Mouse (Mus musculus) urinary bladder, postnatal 14 days (tissue): Measurements from ENCODE around the gene Rab7b.

Source experiments
- DNase-seq: peaks from one replicate; pipeline ENCODE4 v3.0.0; 2021; ENCODE audit warnings: low spot score

The Rab7b gene

DNA sequence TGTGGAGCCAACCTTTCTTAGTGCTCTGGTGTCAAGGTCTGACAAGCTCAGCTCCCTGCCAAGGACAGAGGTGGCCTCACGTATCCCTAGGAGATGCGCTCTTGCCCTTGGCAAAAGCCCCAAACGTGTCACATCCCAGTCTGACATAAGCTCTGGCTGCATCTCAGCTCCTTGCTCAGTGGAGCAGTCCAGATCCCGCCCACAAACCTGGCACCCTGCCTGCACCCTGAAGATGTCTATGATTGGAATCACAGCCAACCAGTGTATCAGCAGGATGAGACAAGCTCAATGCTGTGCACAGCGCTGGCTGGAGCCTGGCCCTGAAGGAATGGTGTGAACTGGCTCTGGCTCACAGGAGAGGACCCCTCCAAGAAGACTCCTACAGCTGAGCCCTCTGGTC, 48.8 kb downstream of the Rab7b start:
- peak; percentile 88 for DNase-seq

GRCm38 (mm10) chr1:131738760-131739159, 50.3 kb downstream of the Rab7b start:
- no peak for DNase-seq

GRCm38 (mm10) chr1:131739481-131740160, 51.1 kb downstream of the Rab7b start:
- DNase-seq, result no peak

- no peak for DNase-seq
These were observed 55.5 kb downstream of the Rab7b start, which contains the start of gene Slc26a9 for GRCm38 (mm10) chr1:131743868-131744464. Gene Slc26a9, plus strand, starts transcription at chr1:131744022.

- no peak for DNase-seq
These were observed 56.9 kb downstream of the Rab7b start for GRCm38 (mm10) chr1:131745391-131745790.

DNA sequence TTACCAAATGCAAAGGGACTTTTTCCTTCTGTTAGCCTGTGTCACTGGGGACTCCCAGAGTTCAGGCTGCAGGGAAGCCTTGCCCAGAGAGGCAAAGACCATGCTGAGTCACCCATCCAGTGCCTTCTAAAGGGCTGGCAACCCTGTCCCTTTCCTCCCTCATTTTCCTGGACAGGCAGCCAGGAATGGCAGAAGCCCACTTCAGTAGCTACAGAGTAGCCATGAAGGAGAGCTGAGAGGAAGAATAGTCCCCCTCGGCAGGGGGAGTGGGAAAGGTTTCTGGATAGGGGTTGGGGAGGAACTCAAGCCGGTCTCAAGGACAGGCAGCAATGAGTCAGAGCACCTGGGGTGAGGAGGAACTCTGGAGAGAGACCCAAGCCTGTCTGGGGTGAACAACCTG, 59.3 kb downstream of the Rab7b start:
- no peak for DNase-seq

- DNase-seq, result no peak
These were observed 60.1 kb downstream of the Rab7b start for GRCm38 (mm10) chr1:131748636-131749035.

DNA sequence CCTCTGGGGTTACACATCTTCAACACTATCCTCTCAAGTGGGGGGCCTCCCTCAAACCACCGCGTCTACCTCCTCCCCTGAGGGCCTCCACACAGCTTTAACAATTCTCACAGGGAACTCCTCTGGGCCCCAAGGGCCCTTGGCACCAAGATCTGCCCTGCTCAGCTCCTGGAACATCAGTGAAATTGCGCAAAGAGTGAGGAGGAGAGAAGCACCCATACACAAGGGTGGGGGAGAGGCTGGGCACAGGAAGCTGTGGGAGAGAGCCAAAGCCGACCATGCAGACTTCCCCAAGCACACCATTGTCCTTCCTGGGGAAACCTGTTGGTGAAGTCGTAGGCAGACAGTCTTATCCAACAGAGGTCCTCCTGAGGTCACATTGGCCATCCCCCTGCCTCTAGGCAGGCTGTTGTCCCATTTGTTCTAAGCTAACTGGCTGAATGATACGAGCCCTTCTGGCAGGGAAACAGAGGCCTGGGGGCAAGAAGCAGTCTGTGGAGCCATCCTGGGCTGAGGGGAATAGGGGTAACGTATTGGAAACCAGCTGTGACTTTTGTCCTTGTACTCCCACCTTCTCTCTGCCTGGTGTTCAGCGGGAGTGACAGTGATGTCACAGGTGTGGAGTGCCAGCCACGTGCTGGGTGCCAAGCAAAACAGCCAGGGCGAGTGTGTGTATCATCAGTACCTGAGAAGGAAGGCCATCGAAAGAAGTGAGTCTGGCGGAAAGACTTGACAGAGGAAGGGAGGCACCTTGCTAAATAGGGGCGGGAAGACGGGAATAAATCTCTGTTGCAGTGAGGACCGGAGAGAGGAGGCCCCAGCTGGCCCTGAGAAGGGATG, 61.4 kb downstream of the Rab7b start:
- no peak for DNase-seq

GRCm38 (mm10) chr1:131751181-131751890, 62.8 kb downstream of the Rab7b start:
- DNase-seq, result no peak

- peak; percentile 27 for DNase-seq
These were observed 63.4 kb downstream of the Rab7b start for GRCm38 (mm10) chr1:131751891-131752311.

DNA sequence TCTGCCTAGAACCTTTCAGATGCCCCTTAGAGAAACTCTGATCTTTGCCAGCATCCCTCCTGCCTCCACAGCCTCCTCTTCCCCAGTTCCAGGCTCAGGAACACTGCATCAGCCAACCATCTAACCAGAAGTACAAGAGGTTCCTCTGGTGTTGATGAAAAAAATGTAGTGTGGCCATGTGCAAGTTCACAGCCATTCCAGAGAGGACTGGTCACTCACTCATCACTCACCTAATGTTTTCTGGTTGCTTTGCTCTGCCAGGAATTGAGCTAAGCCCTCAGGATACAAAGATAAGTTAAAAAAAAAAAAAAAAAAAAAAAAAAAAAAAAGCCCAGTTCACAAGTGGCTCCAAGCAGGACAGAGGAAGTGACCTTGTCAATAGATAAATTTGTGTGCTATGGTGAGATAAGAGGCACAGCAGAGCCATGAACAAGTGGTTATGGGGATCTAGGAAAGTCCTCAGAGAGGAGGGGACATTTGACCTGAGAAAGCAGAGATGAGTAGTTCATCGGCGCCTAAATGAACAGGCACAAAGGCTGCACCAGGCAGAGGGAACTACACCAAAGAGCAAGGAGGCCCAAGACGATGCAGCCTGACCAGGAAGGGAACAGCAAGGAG, 65.8 kb downstream of the Rab7b start:
- no peak for DNase-seq

GRCm38 (mm10) chr1:131754916-131755315, 66.4 kb downstream of the Rab7b start:
- DNase-seq, result no peak

DNA sequence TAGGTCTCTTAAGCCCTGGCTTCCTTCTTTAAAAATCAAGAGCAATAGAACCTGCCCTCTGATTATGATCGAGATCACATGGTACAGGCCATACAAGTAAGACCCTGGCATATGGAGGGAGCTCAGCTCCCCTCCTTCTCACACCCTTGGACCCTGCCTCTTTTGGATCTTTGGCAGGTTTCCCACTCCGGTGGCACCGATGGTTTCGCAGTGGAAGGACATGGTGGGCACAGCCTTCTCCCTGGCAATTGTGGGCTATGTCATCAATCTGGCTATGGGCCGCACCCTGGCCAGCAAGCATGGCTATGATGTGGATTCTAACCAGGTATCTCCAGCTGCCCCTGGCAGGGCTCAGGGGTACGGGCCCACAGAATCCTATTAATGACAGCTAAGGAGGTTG, 68.7 kb downstream of the Rab7b start:
- no peak for DNase-seq

GRCm38 (mm10) chr1:131758796-131759195, 70.3 kb downstream of the Rab7b start:
- no peak for DNase-seq

GRCm38 (mm10) chr1:131759667-131760427, 71.4 kb downstream of the Rab7b start:
- DNase-seq, result no peak

DNA sequence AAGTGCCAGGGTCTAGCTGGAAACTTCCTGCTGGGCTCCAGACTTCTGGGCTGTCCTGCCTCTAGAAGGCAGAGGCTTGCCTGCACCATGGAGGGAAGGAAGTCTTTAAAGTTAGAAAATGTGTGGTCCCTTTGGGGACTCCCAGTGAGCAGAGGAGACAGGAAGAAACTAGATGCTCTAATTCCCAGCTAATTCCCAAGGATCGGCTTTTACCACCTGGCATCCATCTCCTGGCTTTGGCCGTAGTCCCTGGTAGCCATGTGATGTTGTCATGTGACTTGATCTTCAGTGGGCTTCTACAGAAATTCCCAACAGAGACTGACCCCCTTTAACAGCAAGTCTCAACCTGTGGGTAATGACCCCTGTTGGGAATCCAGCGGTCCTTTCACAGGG, 71.9 kb downstream of the Rab7b start:
- DNase-seq, result no peak

DNA sequence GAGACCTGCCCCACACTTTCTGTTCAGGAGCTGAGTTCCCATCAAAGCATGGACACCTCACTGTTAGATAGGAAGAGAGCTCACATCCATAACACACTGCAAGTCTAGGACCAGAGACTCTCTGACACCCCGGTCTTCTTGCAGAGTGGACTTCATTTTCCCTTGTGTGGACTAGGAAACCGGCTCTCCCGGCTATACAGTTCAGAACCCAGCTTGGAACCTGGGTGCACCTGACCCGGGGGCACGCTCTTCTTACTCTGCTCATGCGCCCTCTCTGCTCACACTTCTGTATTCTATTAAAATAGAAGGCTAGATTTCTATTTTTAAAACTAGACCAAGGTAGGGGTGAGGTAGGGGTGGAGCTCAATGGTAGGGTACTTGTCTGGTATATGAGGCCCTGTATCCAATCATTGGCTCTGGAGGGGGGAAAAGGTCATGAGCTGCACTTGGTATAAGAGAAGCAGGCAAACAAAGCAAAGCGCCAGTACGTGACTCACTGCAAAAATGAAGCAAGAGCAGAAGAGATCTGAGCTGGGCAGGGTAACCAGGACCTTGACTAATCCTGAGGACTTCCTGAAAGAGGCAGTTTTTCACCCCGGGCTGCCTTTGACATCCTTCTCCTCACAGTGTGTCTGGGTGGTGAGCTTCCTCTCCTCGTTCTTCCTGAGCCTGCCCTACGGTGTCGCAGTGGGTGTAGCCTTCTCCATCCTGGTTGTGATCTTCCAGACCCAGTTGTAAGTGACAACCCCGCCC, 72.8 kb downstream of the Rab7b start:
- no peak for DNase-seq

- DNase-seq, result no peak
These were observed 75.2 kb downstream of the Rab7b start for GRCm38 (mm10) chr1:131763683-131764082.

DNA sequence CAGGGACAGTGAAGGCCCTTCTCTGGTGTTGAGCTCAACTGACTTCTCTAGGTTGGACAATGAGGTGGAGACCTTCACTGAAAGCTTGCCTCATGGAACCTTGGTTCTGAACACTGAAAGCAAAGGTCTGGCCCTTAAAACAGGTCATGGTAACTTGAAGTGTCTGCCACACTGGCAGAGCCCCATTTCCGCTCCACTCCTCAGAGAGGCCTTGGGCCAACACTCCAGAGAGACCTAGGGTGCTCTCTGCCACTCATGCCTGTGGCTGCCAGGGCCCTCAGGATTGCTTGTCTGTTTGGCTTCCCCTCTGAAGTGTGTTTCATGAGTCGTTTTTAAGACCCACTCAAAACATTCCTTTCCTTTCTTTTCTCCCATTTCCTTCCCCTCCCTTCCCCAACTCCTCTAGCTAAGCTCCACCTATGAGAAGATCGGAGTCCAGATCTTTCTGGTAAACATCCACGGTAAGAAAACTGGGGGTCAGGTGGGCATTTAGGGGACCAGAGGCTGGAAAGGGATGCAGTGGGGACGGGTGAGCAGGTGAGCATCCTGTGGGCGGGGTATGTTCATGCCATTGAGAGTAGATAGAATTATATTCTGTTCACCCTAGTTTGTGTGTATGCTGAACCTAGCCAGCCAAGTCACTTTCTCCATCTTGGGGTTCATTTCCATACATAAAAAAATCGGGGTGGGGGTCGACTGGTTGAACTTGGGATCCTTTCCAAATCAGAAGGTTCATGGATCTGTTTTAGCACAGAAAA, 76.3 kb downstream of the Rab7b start:
- no peak for DNase-seq
